Mouse (Mus musculus): Measurements from ENCODE around the gene Ier5. TPM values are rescaled to one million over a fixed set of nuclear protein-coding genes. Genes with fewer than 3 reads are reported as not detected.

Gene Ier5
- polyA plus RNA-seq, 1 experiment from 2014 or later, result 6.5 TPM

DNA sequence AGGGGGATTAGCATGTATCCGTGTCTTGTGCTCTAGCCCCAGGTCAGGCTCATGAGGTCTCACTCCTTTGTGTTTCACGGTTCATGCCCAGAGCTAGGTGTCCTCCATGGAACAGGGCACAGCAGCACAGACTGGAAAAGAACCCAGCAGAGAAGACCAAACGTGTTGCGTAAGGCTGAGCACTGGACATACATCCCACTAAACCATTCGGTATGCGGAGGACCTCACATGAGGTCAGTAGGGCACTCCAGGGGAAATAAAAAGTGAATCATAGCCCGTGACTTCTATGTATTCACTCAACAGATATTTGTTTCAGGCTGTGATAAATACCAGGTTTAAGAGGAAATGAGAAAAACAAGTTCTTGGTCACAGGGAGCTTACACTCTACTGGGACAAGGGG is 23.6 kb downstream of the Ier5 start:
- Histone ChIP-seq H3K4me1 (ENCODE audit: control insufficient read depth, insufficient read depth, low read length) (peaks cover 16% of the 10 kb centered on the region), H3K9ac (replicated peaks; ENCODE audit: low read depth, low read length) (no peak overlapping the region), H3K4me2 (ENCODE audit: low read depth, low read length) (no peak overlapping the region), H3K36me3 (ENCODE audit: control insufficient read depth, insufficient read depth, low read length) (no peaks in the 10 kb centered on the region), H3K4me3 (ENCODE audit: low read depth, low read length) (no peak overlapping the region), H3K27ac (ENCODE audit: low read depth, low read length) (no peak overlapping the region), H3K27me3 (ENCODE audit: control insufficient read depth, insufficient read depth, low read length) (no peaks in the 10 kb centered on the region), H3K9me3 (ENCODE audit: control insufficient read depth, low read length) (no peaks in the 10 kb centered on the region)
- no peak for ATAC-seq (ENCODE audit: low read depth)
- 84% methylated on average over 7 of the region's 7 CpGs for WGBS

DNA sequence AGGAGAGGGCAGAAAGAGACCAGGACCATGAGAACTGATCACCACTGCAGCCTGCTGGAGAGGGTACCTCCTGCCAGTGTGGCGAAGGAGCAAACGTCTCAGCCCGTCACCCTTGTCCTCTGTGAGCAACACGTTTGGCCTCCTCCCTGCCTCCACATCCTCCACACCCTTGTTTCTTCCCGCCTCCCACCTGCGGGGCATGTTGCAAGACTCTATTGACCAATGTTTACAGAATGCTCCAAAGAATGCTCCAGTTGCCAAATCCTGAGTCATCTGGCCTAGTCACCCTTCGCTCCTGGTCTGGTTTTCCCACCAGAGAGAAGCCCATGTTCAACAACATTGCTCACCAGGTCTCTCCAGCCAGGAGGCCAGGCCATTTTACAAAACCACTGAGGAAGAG is 24.6 kb downstream of the Ier5 start:
- Histone ChIP-seq H3K4me2 (ENCODE audit: low read depth, low read length) (no peak overlapping the region), H3K9me3 (ENCODE audit: control insufficient read depth, low read length) (no peaks in the 10 kb centered on the region), H3K9ac (replicated peaks; ENCODE audit: low read depth, low read length) (no peak overlapping the region), H3K36me3 (ENCODE audit: control insufficient read depth, insufficient read depth, low read length) (no peaks in the 10 kb centered on the region), H3K27ac (ENCODE audit: low read depth, low read length) (no peak overlapping the region), H3K4me3 (ENCODE audit: low read depth, low read length) (no peak overlapping the region), H3K4me1 (ENCODE audit: control insufficient read depth, insufficient read depth, low read length) (peaks cover 16% of the 10 kb centered on the region), H3K27me3 (ENCODE audit: control insufficient read depth, insufficient read depth, low read length) (no peaks in the 10 kb centered on the region)
- no peak for ATAC-seq (ENCODE audit: low read depth)
- WGBS, result 87% methylated on average over 5 of the region's 7 CpGs

DNA sequence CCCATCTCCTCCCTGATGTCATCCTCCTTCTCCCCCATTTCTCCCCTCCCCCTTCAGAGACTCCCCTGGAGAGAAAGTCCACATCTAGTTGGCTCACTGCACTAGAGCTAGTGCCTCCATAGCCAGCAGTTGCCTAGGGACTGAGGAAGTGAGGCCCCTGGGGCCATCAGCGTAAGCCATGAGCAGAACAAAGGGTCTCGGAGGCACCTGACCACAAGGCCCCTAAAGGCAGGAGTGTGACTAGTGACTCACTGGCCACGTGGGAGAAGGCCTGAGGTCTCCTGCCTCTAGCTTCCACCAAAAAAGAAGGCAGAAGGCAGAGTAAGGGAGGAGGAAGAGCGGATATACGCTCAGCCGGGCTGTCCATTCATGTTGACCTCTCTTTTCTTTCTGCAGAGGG is 25.5 kb downstream of the Ier5 start:
- no peak overlapping the region for H3K27ac ChIP-seq (ENCODE audit: low read depth, low read length)
- no peak overlapping the region for H3K4me2 ChIP-seq (ENCODE audit: low read depth, low read length)
- no peak overlapping the region for H3K4me3 ChIP-seq (ENCODE audit: low read depth, low read length)
- 63% methylated on average over 6 of the region's 6 CpGs for WGBS
- peaks cover 16% of the 10 kb centered on the region for H3K4me1 ChIP-seq (ENCODE audit: control insufficient read depth, insufficient read depth, low read length)
- H3K9ac ChIP-seq (replicated peaks; ENCODE audit: low read depth, low read length), result no peak overlapping the region
- no peaks in the 10 kb centered on the region for H3K36me3 ChIP-seq (ENCODE audit: control insufficient read depth, insufficient read depth, low read length)
- no peaks in the 10 kb centered on the region for H3K9me3 ChIP-seq (ENCODE audit: control insufficient read depth, low read length)
- no peak for ATAC-seq (ENCODE audit: low read depth)
- H3K27me3 ChIP-seq (ENCODE audit: control insufficient read depth, insufficient read depth, low read length), result no peaks in the 10 kb centered on the region

DNA sequence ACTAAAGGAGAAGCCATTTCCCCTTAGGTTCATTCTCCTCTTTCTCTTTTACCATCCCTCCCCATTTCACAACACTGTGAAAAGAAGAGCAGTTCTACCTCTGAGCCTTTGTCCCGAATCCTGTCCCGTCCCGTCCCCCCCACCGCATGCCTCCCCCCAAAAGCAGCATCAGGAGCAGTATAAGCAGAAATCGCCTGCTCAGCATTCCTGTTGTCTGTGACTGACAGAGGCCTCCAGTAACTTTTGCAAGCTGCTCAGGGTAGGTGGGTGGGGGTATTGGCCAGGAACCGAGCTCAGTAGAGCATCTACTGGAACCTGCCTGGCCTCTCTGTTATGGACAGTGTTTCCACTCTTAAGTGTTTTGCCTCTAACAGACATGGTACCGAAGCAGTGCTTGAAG is 26.3 kb downstream of the Ier5 start:
- Histone ChIP-seq H3K4me1 (ENCODE audit: control insufficient read depth, insufficient read depth, low read length) (peaks cover 16% of the 10 kb centered on the region), H3K4me3 (ENCODE audit: low read depth, low read length) (no peak overlapping the region), H3K9ac (replicated peaks; ENCODE audit: low read depth, low read length) (no peak overlapping the region), H3K4me2 (ENCODE audit: low read depth, low read length) (no peak overlapping the region), H3K27me3 (ENCODE audit: control insufficient read depth, insufficient read depth, low read length) (no peaks in the 10 kb centered on the region), H3K36me3 (ENCODE audit: control insufficient read depth, insufficient read depth, low read length) (no peaks in the 10 kb centered on the region), H3K27ac (ENCODE audit: low read depth, low read length) (no peak overlapping the region), H3K9me3 (ENCODE audit: control insufficient read depth, low read length) (no peaks in the 10 kb centered on the region)
- ATAC-seq (ENCODE audit: low read depth), result no peak
- 38% methylated on average over 7 of the region's 7 CpGs for WGBS

DNA sequence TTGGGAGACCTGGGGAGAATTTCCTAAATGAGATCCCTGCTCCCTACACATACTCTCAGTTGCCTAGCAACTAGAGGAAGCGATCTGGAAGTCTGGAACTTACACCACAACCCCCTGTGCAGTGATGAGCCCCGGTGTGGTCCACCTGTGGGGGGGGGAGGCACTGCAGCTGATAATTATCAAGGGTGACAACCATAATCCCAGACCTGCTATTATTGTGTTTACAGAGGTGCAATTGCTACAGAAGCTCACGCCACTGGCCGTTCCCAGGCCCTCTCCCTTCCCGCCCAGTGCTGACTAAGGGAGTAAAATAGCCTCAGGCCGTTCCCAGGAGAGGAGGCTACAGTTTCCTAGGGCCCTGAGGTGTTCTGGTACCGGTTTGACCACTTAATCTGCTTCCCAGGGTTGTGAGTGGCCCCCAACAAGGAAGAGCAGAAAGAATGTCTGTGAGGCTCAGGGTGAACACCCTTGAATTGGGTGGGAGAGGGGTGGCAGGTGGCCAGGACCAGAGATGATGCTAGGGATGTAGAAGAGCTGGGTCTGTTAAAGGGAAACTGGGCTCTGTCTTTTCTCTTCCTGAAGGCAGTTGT is 28.1 kb downstream of the Ier5 start:
- H3K4me1 ChIP-seq (ENCODE audit: control insufficient read depth, insufficient read depth, low read length), result peaks cover 7% of the 10 kb centered on the region
- no peak overlapping the region for H3K9ac ChIP-seq (replicated peaks; ENCODE audit: low read depth, low read length)
- H3K36me3 ChIP-seq (ENCODE audit: control insufficient read depth, insufficient read depth, low read length), result no peaks in the 10 kb centered on the region
- H3K4me3 ChIP-seq (ENCODE audit: low read depth, low read length), result no peak overlapping the region
- no peaks in the 10 kb centered on the region for H3K9me3 ChIP-seq (ENCODE audit: control insufficient read depth, low read length)
- ATAC-seq (ENCODE audit: low read depth), result peak; percentile 47; the same call in 1 of the 2 replicates
- 13% methylated on average over 7 of the region's 7 CpGs for WGBS
- H3K27ac ChIP-seq (ENCODE audit: low read depth, low read length), result no peak overlapping the region
- no peak overlapping the region for H3K4me2 ChIP-seq (ENCODE audit: low read depth, low read length)
- no peaks in the 10 kb centered on the region for H3K27me3 ChIP-seq (ENCODE audit: control insufficient read depth, insufficient read depth, low read length)

DNA sequence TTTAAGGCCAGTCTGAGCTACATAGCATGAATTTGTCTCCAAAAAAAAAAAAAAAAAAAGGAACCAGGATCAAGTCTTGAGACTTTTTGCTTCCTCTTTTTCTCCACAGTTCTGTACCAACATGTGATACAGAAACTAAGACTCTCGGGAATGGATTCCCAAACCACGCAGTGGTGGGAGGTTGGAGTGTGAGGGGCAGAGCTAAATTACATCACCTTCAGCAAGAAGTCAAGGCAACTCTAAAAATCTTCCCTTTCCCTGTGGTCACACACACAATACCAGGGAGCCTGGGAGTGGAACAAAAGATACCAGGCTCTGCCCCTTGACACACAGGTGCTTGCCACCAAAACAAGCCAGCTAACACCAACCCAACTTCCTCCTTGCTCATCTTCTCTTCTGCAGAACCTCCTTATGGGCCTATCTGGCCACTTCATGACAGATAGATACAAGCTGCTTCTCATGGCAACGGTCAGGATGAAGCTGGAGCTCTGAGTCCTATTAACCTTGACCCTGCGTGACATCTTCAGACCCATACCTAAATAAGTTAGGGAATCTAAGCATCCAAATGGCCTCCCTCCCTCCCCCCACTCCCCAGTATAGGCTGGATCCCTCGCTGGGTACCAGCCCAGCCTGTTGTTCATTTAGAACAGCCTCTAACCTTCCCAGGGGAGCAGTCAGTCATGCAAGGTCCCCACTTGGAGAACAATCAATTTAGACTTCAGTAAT is 28.7 kb downstream of the Ier5 start:
- Histone ChIP-seq H3K9me3 (ENCODE audit: control insufficient read depth, low read length) (no peaks in the 10 kb centered on the region), H3K4me2 (ENCODE audit: low read depth, low read length) (no peak overlapping the region), H3K4me3 (ENCODE audit: low read depth, low read length) (no peak overlapping the region), H3K4me1 (ENCODE audit: control insufficient read depth, insufficient read depth, low read length) (peaks cover 7% of the 10 kb centered on the region), H3K27me3 (ENCODE audit: control insufficient read depth, insufficient read depth, low read length) (no peaks in the 10 kb centered on the region), H3K36me3 (ENCODE audit: control insufficient read depth, insufficient read depth, low read length) (no peaks in the 10 kb centered on the region), H3K9ac (replicated peaks; ENCODE audit: low read depth, low read length) (no peak overlapping the region), H3K27ac (ENCODE audit: low read depth, low read length) (no peak overlapping the region)
- ATAC-seq (ENCODE audit: low read depth), result peak; percentile 50; the same call in 1 of the 2 replicates
- 58% methylated on average over 5 of the region's 5 CpGs for WGBS

DNA sequence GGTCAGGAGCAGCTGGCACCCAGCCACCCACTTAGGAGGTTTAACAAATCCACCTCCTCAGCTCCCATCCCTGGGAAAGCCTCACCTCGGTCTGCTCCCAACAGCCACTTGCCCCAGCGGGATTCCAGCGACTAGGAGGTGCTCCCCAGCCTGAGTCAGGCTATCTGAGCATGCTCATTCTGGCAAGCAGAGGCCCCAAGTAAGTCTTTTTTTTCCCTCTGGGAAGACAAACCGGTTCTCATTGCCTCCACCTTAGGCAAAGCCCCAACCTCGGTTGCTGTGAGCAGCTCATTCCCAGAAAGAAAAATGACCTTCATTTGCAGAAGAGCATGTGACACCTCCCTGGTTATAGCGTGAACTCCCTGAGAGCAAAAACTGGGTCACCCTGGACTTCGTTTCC is 29.7 kb downstream of the Ier5 start:
- H3K4me3 ChIP-seq (ENCODE audit: low read depth, low read length), result no peak overlapping the region
- no peak for ATAC-seq (ENCODE audit: low read depth)

DNA sequence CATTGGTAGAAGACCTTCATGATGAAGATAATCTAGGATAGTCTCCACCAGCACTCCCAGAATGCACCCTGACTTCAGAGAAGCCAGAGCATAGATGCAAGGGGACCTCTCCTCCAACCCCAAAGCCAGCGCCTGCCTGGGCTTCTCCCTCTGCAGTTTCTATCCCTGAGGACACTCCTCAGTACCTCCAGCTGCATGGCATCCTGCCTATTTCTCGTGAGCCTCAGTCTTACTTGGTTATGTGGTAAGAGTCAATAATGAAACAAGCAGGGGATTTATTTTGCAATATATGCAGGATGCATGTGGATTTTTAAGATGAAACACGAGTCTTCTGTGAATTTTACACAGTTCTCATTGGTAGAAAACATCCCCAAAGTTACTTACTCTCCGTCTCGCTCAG is 33.2 kb downstream of the Ier5 start:
- 77% methylated on average over 5 of the region's 5 CpGs for WGBS
- Histone ChIP-seq H3K27ac (ENCODE audit: low read depth, low read length) (no peak overlapping the region), H3K9ac (replicated peaks; ENCODE audit: low read depth, low read length) (no peak overlapping the region), H3K4me1 (ENCODE audit: control insufficient read depth, insufficient read depth, low read length) (peaks cover 10% of the 10 kb centered on the region), H3K36me3 (ENCODE audit: control insufficient read depth, insufficient read depth, low read length) (no peaks in the 10 kb centered on the region), H3K9me3 (ENCODE audit: control insufficient read depth, low read length) (no peaks in the 10 kb centered on the region), H3K27me3 (ENCODE audit: control insufficient read depth, insufficient read depth, low read length) (no peaks in the 10 kb centered on the region), H3K4me2 (ENCODE audit: low read depth, low read length) (no peak overlapping the region), H3K4me3 (ENCODE audit: low read depth, low read length) (no peak overlapping the region)
- no peak for ATAC-seq (ENCODE audit: low read depth)

More for the DNA sequence above, 29.7 kb downstream of the Ier5 start:
- Histone ChIP-seq H3K9ac (replicated peaks; ENCODE audit: low read depth, low read length) (no peak overlapping the region), H3K4me1 (ENCODE audit: control insufficient read depth, insufficient read depth, low read length) (peaks cover 7% of the 10 kb centered on the region), H3K4me2 (ENCODE audit: low read depth, low read length) (no peak overlapping the region), H3K27ac (ENCODE audit: low read depth, low read length) (no peak overlapping the region), H3K27me3 (ENCODE audit: control insufficient read depth, insufficient read depth, low read length) (no peaks in the 10 kb centered on the region), H3K36me3 (ENCODE audit: control insufficient read depth, insufficient read depth, low read length) (no peaks in the 10 kb centered on the region), H3K9me3 (ENCODE audit: control insufficient read depth, low read length) (no peaks in the 10 kb centered on the region)
- WGBS, result 58% methylated on average over 7 of the region's 7 CpGs

DNA sequence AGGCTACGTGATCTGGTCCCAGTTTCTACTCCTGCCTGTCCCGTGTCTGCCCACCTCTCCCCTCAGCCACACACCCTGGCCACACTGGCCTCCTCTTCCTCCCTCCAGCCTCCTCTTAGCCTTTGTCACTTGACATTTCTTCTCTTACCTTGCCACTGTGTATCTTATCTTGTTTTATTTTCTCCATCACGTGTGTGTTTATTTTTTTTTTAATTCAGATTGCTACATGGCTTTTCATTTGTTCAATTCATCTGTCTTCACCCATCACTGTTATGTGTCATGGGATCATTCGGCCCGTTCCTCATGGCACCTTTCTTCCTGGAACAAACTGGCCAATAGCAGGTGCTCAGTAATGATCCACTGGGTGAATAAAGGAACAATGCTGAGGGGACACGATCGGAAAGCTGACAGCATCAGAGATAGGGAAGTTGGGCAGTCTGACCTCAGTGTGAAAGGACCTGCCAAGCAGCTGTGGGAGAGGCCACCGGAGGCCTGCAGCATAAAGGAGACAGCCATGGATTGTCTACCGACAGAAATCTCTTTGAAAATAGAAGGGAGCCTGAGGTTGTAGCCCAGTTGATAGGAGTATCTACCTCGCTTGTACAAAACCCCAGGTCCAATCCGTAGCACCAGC is 34.3 kb downstream of the Ier5 start:
- 86% methylated on average over 11 of the region's 11 CpGs for WGBS
- H3K36me3 ChIP-seq (ENCODE audit: control insufficient read depth, insufficient read depth, low read length), result no peaks in the 10 kb centered on the region
- H3K9me3 ChIP-seq (ENCODE audit: control insufficient read depth, low read length), result no peaks in the 10 kb centered on the region
- no peak for ATAC-seq (ENCODE audit: low read depth)
- H3K27ac ChIP-seq (ENCODE audit: low read depth, low read length), result no peak overlapping the region
- no peak overlapping the region for H3K4me3 ChIP-seq (ENCODE audit: low read depth, low read length)
- H3K27me3 ChIP-seq (ENCODE audit: control insufficient read depth, insufficient read depth, low read length), result no peaks in the 10 kb centered on the region
- no peak overlapping the region for H3K9ac ChIP-seq (replicated peaks; ENCODE audit: low read depth, low read length)
- no peak overlapping the region for H3K4me2 ChIP-seq (ENCODE audit: low read depth, low read length)
- peaks cover 7% of the 10 kb centered on the region; the same call in 1 of the 2 replicates for H3K4me1 ChIP-seq (ENCODE audit: control insufficient read depth, insufficient read depth, low read length)

Data from neural tube, embryonic 14.5 days (tissue).